Mouse (Mus musculus) cortical plate, adult 2 months (tissue): ENCODE results near the gene Atp13a2. TPM values are rescaled to one million over a fixed set of nuclear protein-coding genes. Genes with fewer than 3 reads are reported as not detected.

ENCODE experiments used
- H3K27ac ChIP-seq: fragments of 200-500 bp; 2 replicates; pipeline ENCODE4 v1.5.1; 2012; ENCODE audit warnings: low read length, control low read depth, inconsistent platforms; ENCODE audit not compliant: insufficient read depth
- H3K4me1 ChIP-seq: fragments of 200-500 bp; 2 replicates; pipeline ENCODE4 v1.6.1; 2011; ENCODE audit warnings: low read length; ENCODE audit not compliant: control insufficient read depth, insufficient read depth
- H3K4me3 ChIP-seq: fragments of 200-500 bp; 2 replicates; pipeline ENCODE4 v1.5.1; 2011; ENCODE audit warnings: mild to moderate bottlenecking, low read length, control low read depth; ENCODE audit not compliant: insufficient read depth
- CTCF ChIP-seq: fragments of 200-500 bp; IDR thresholded peaks from 2 replicates; pipeline ENCODE4 v1.5.1; 2011; ENCODE audit warnings: mild to moderate bottlenecking, control low read depth, low read length; ENCODE audit not compliant: insufficient read depth; ENCODE audit errors: extremely low read depth
- POLR2A ChIP-seq: fragments of 200-500 bp; IDR thresholded peaks from 2 replicates; pipeline ENCODE4 v1.6.1; 2011; ENCODE audit warnings: mild to moderate bottlenecking, low read length, control low read depth; ENCODE audit not compliant: insufficient read depth; ENCODE audit errors: extremely low read depth
- polyA plus RNA-seq: library from polyadenylated mRNA; depleted of rRNA; stranded (reverse); fragments of >200 nt; gene quantifications from 2 replicates; pipeline ENCODE4 v1.2.3, GENCODE M21; 2012

Atp13a2 gene
- polyA plus RNA-seq, 1 experiment = 187 TPM

DNA sequence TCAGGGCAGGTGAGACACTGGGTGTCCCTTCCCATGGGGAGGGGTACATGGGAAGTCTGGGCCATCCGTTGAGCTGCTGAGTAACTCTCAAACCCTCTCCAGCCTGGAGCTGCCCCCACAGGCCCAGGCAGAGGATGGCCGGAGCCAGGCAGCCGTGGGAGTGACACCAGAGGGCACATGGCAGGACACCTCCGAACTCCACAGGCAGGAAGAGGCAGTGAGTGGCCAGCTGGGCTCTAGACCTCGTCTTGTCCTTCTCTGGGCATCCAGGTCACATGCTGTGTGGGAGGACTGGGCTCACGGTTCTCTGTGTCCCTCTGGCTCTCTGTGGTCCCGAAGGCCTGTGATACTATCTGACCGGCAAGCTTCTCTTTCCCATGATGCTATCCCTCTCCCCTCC lies 7.2 kb downstream of the Atp13a2 start:
- no peak for TF ChIP-seq CTCF
- no peak for TF ChIP-seq POLR2A
- peaks cover 1% of the 10 kb centered on the region for H3K4me1 ChIP-seq

GRCm38 (mm10) chr4:140995811-140996210 lies 9.1 kb downstream of the Atp13a2 start:
- Histone ChIP-seq H3K27ac (no peak overlapping the region), H3K4me1 (no peaks in the 10 kb centered on the region), H3K4me3 (no peak overlapping the region)
- TF ChIP-seq CTCF (no peak), POLR2A (no peak)

More for the DNA sequence above, 7.2 kb downstream of the Atp13a2 start:
- Histone ChIP-seq H3K4me3 (no peak overlapping the region), H3K27ac (no peak overlapping the region)

GRCm38 (mm10) chr4:140996812-140997211 lies 10.1 kb downstream of the Atp13a2 start:
- TF ChIP-seq POLR2A (no peak), CTCF (no peak)
- Histone ChIP-seq H3K27ac (no peak overlapping the region), H3K4me3 (no peak overlapping the region), H3K4me1 (no peaks in the 10 kb centered on the region)

- Histone ChIP-seq H3K27ac (no peak overlapping the region), H3K4me3 (no peak overlapping the region), H3K4me1 (peaks cover 3% of the 10 kb centered on the region; the same call in 1 of the 2 replicates)
- TF ChIP-seq CTCF = no peak
- no peak for TF ChIP-seq POLR2A
These were observed 19.3 kb downstream of the Atp13a2 start for GRCm38 (mm10) chr4:141005983-141006382.

- H3K4me1 ChIP-seq = peaks cover 8% of the 10 kb centered on the region; the same call in 1 of the 2 replicates
- TF ChIP-seq POLR2A (no peak), CTCF (no peak)
- no peak overlapping the region for H3K4me3 ChIP-seq
- H3K27ac ChIP-seq = no peak overlapping the region
These were observed 21.4 kb downstream of the Atp13a2 start for GRCm38 (mm10) chr4:141008028-141008427.

- Histone ChIP-seq H3K4me1 (peaks cover 8% of the 10 kb centered on the region; the same call in 1 of the 2 replicates), H3K4me3 (peak within 1 kb of the TSS; percentile 59), H3K27ac (no peak within 1 kb of the TSS)
- TF ChIP-seq POLR2A (no peak), CTCF (no peak)
These were observed 23.4 kb downstream of the Atp13a2 start, which contains the start of gene Mfap2 for GRCm38 (mm10) chr4:141010118-141010517. TSS of gene Mfap2 (plus strand) at chr4:141010418.

GRCm38 (mm10) chr4:141010526-141010925 lies 23.9 kb downstream of the Atp13a2 start:
- H3K4me1 ChIP-seq = peaks cover 8% of the 10 kb centered on the region; the same call in 1 of the 2 replicates
- H3K27ac ChIP-seq = no peak overlapping the region
- no peak for TF ChIP-seq CTCF
- TF ChIP-seq POLR2A = no peak
- H3K4me3 ChIP-seq = peak overlapping the region; percentile 59

- Histone ChIP-seq H3K4me3 (peak overlapping the region; percentile 59), H3K27ac (no peak overlapping the region)
- TF ChIP-seq POLR2A (no peak), CTCF (no peak)
These were observed 24.3 kb downstream of the Atp13a2 start for GRCm38 (mm10) chr4:141010941-141011429.

GRCm38 (mm10) chr4:141011556-141012328 lies 25.1 kb downstream of the Atp13a2 start:
- Histone ChIP-seq H3K4me1 (peaks cover 9% of the 10 kb centered on the region; the same call in 1 of the 2 replicates), H3K4me3 (peak overlapping the region; percentile 59; the same call in 1 of the 2 replicates), H3K27ac (0 out of 2 replicates have a peak overlapping the region, but pooled peaks have one; percentile 40)
- TF ChIP-seq POLR2A (no peak), CTCF (no peak)

More at GRCm38 (mm10) chr4:141010941-141011429, 24.3 kb downstream of the Atp13a2 start:
- H3K4me1 ChIP-seq = peaks cover 8% of the 10 kb centered on the region; the same call in 1 of the 2 replicates

DNA sequence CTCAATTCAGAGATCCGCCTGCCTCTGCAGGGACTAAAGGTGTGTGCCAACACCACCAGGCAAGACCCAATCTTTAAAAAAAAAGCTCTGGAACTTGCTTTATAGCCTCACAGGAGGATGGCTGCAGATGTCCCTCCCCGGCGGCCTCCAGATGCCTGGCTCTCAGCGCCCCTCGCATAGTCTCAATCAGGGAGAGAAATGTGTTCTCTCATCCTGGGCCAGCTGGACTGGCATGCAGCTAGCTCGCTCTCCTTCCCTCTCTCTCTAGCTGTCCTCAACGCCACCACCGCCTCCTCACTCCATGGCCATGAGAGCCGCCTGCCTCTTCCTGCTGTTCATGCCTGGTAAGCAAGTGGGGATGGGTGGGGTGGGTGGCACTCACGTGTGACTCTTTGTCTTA lies 25.9 kb downstream of the Atp13a2 start:
- TF ChIP-seq CTCF = no peak
- TF ChIP-seq POLR2A = no peak
- no peak overlapping the region for H3K4me3 ChIP-seq
- H3K27ac ChIP-seq = 0 out of 2 replicates have a peak overlapping the region, but pooled peaks have one; percentile 18
- H3K4me1 ChIP-seq = peaks cover 9% of the 10 kb centered on the region; the same call in 1 of the 2 replicates

- Histone ChIP-seq H3K27ac (no peak overlapping the region), H3K4me3 (no peak overlapping the region), H3K4me1 (peaks cover 9% of the 10 kb centered on the region; the same call in 1 of the 2 replicates)
- TF ChIP-seq CTCF (no peak), POLR2A (no peak)
These were observed 27.4 kb downstream of the Atp13a2 start for GRCm38 (mm10) chr4:141014114-141014513.
